Comparison of ENCODE assay signal across 24 mouse cellular contexts in genomic region chr3:85057245-85057644, GRCm38 (mm10).
A peak's percentile ranks its signal among the peaks of the same experiment; 100 is the strongest.
DNase-seq lines count a peak whose midpoint lies in the region; ATAC-seq and TF ChIP-seq lines count a peak whose summit lies in the region.
"Had no signal": no experiment of that assay in that cellular context is flagged by ENCODE, and none has a peak within 500 bp of the region (broad histone marks: within the 10 kb centered on the region; RNA-seq: fewer than 3 reads in every experiment).

No protein-coding gene starts in this region.

- H3K9ac ChIP-seq in CH12.LX (ENCODE audit: insufficient read depth, low read depth) = no peak overlapping the region
- no peak overlapping the region for H3K9ac ChIP-seq in intestine, embryonic 16.5 days (ENCODE audit: low read depth, low read length)

- no peak for TF ChIP-seq POLR2A in CH12.LX (IDR thresholded peaks at IDR 0.05; ENCODE audit: low read depth, low read length)
- TF ChIP-seq POLR2A in cerebellum, adult 2 months (IDR thresholded peaks at IDR 0.05; ENCODE audit: borderline replicate concordance, insufficient read depth, low read length) = no peak

- no peak overlapping the region for H3K4me3 ChIP-seq in CH12.LX (replicated peaks in 1 of 3; ENCODE audit: low read depth in 2 of 3, low read length in 2 of 3, poor library complexity in 1 of 3)
- H3K4me3 ChIP-seq in cerebellum, adult 2 months (replicated peaks; ENCODE audit: insufficient read depth, low read depth, low read length) = no peak overlapping the region
- H3K4me3 ChIP-seq in intestine, embryonic 16.5 days (ENCODE audit: low read length) = no peak overlapping the region

- peaks cover 15 to 29% of the 10 kb centered on the region in 2 experiments for H3K4me1 ChIP-seq in CH12.LX (ENCODE audit: control insufficient read depth in 1 of 2, insufficient read depth in 2 of 2)
- peaks cover 3% of the 10 kb centered on the region for H3K4me1 ChIP-seq in cerebellum, adult 2 months (ENCODE audit: control insufficient read depth, insufficient read depth, low read length)
- no peaks in the 10 kb centered on the region for H3K4me1 ChIP-seq in intestine, embryonic 16.5 days (ENCODE audit: control insufficient read depth, insufficient read depth, low read length)

- no peaks in the 10 kb centered on the region for H3K79me2 ChIP-seq in CH12.LX (replicated peaks; ENCODE audit: control insufficient read depth, extremely low read depth, insufficient read depth, poor library complexity, severe bottlenecking)

- H3K27ac ChIP-seq in CH12.LX (ENCODE audit: insufficient read depth, low read depth) = no peak overlapping the region
- H3K27ac ChIP-seq in cerebellum, adult 2 months (ENCODE audit: insufficient read depth, low read length) = no peak overlapping the region
- no peak overlapping the region for H3K27ac ChIP-seq in intestine, embryonic 16.5 days (ENCODE audit: low read length)

- H3K36me3 ChIP-seq in CH12.LX (replicated peaks in 1 of 2; ENCODE audit: control insufficient read depth in 1 of 2, insufficient read depth in 1 of 2, low read length in 1 of 2) = no peaks in the 10 kb centered on the region
- H3K36me3 ChIP-seq in splenic B cell, adult 2 months (ENCODE audit: control insufficient read depth, insufficient read depth, low read length, poor library complexity, severe bottlenecking) = no peaks in the 10 kb centered on the region
- no peaks in the 10 kb centered on the region for H3K36me3 ChIP-seq in intestine, embryonic 16.5 days (ENCODE audit: control insufficient read depth, insufficient read depth, low read length)
- H3K36me3 ChIP-seq: G1E had no signal

- in situ Hi-C loops in CH12.LX (cut with MboI; ENCODE audit: low pct_ligation_motif_present, low pct_unique_long_range_greater_than_20kb, low sequenced_read_pairs) = no loop called here

- TF ChIP-seq RAD21 in CH12.LX (IDR thresholded peaks at IDR 0.05; ENCODE audit: low read depth, low read length) = no peak

- DNase-seq in A20 (ENCODE audit: low read depth, low spot score) (peak; percentile 7), CH12.LX (ENCODE audit: extremely low read depth) (peak; percentile 48), ZHBTc4 (ENCODE audit: low read depth, low spot score) (peak; percentile 13)
- peak; percentile 34 for DNase-seq in splenic B cell, adult 2 months (ENCODE audit: low read depth, low spot score)
- DNase-seq in cerebellum, adult 2 months = no peak
- DNase-seq in spleen, postnatal 4 days (ENCODE audit: low spot score in 2 of 2) = no peak
- no peak for DNase-seq in gastrocnemius, postnatal 4 days (ENCODE audit: low spot score in 2 of 2)
- DNase-seq: adrenal gland, adult 2 months; adrenal gland, adult 8-10 months; adrenal gland, postnatal 10 days; adrenal gland, postnatal 14 days; adrenal gland, postnatal 25 days; adrenal gland, postnatal 36 days; B cell, adult 2 months; cerebellum, adult 11 months; cerebellum, adult 11-12 months; cerebellum, adult 18-20 months; cerebellum, adult 8-10 months; cerebellum, adult 9-10 months had no signal

- dilution Hi-C loops in CH12.LX (cut with MboI; ENCODE audit: extremely low pct_ligation_motif_present, extremely low pct_unique_long_range_greater_than_20kb, low sequenced_read_pairs) = no loop called here

- TF ChIP-seq CTCF in CH12.LX (conservative IDR thresholded peaks at IDR 0.05 in 1 of 2, IDR thresholded peaks at IDR 0.05 in 1 of 2; ENCODE audit: low read depth in 2 of 2, low read length in 2 of 2) = no peak
- no peak for TF ChIP-seq CTCF in cerebellum, adult 2 months (IDR thresholded peaks at IDR 0.05; ENCODE audit: borderline replicate concordance, insufficient read depth, low read depth, low read length)

- H3K4me2 ChIP-seq in CH12.LX (ENCODE audit: insufficient read depth, low read depth, poor library complexity, severe bottlenecking) = peak overlapping the region; percentile 19; the same call in 1 of the 2 replicates
- H3K4me2 ChIP-seq in intestine, embryonic 16.5 days (ENCODE audit: low read depth, low read length) = no peak overlapping the region

- no peak for ATAC-seq in intestine, embryonic 16.5 days
- ATAC-seq: activated CD4-positive, CD25-positive, alpha-beta regulatory T cell, adult 4 months; CD4-positive, CD25-positive, alpha-beta regulatory T cell, adult 4 months; Patski had no signal

- H3K9me3 ChIP-seq in CH12.LX (replicated peaks; ENCODE audit: low read length) = no peaks in the 10 kb centered on the region
- no peaks in the 10 kb centered on the region for H3K9me3 ChIP-seq in intestine, embryonic 16.5 days (ENCODE audit: control insufficient read depth, low read length)
- H3K9me3 ChIP-seq: G1E had no signal

- H3K27me3 ChIP-seq in CH12.LX (replicated peaks) = no peaks in the 10 kb centered on the region
- H3K27me3 ChIP-seq in splenic B cell, adult 2 months (ENCODE audit: control insufficient read depth, insufficient read depth, low read length, poor library complexity, severe bottlenecking) = no peaks in the 10 kb centered on the region
- no peaks in the 10 kb centered on the region for H3K27me3 ChIP-seq in cerebellum, adult 2 months (ENCODE audit: control insufficient read depth, insufficient read depth, low read length)
- no peaks in the 10 kb centered on the region for H3K27me3 ChIP-seq in intestine, embryonic 16.5 days (replicated peaks; ENCODE audit: control insufficient read depth, insufficient read depth, low read length)

- WGBS in cerebellum, adult 2 months = 90% methylated on average over 6 of the region's 6 CpGs
- 75% methylated on average over 6 of the region's 6 CpGs for WGBS in intestine, embryonic 16.5 days

- TF ChIP-seq EP300 in CH12.LX (IDR thresholded peaks at IDR 0.05; ENCODE audit: low read length) = peak; percentile 64

TF ChIP-seq in CH12.LX, 34 proteins besides CTCF, POLR2A, EP300 and RAD21:
- TF ChIP-seq NRF1 (IDR thresholded peaks at IDR 0.05; ENCODE audit: low read depth, low read length) (no peak), MYC (IDR thresholded peaks at IDR 0.05; ENCODE audit: low read depth, low read length) (0 out of 2 replicates have a peak, but pooled peaks have one; percentile 54), HCFC1 (IDR thresholded peaks at IDR 0.05; ENCODE audit: low read depth, low read length) (no peak), MXI1 (IDR thresholded peaks at IDR 0.05; ENCODE audit: low read depth, low read length) (no peak), JUND (conservative IDR thresholded peaks at IDR 0.05; ENCODE audit: low read depth, low read length) (no peak), NELFE (IDR thresholded peaks at IDR 0.05; ENCODE audit: low read depth, low read length) (no peak), GABPA (IDR thresholded peaks at IDR 0.05; ENCODE audit: insufficient replicate concordance, low read depth, low read length) (no peak), USF2 (conservative IDR thresholded peaks at IDR 0.05; ENCODE audit: low read depth, low read length) (no peak), MAZ (IDR thresholded peaks at IDR 0.05; ENCODE audit: low read depth, low read length) (no peak), SMC3 (IDR thresholded peaks at IDR 0.05; ENCODE audit: low read depth, low read length) (no peak), TBP (conservative IDR thresholded peaks at IDR 0.05; ENCODE audit: low read depth, low read length) (no peak), ZMIZ1 (IDR thresholded peaks at IDR 0.05; ENCODE audit: low read depth, low read length) (no peak), UBTF (IDR thresholded peaks at IDR 0.05; ENCODE audit: low read depth, low read length) (no peak), ZKSCAN1 (IDR thresholded peaks at IDR 0.05; ENCODE audit: borderline replicate concordance, low read depth, low read length) (no peak), MAFK (IDR thresholded peaks at IDR 0.05; ENCODE audit: insufficient replicate concordance, low read length) (no peak), RCOR1 (conservative IDR thresholded peaks at IDR 0.05; ENCODE audit: low read depth, low read length) (no peak), E2F4 (IDR thresholded peaks at IDR 0.05; ENCODE audit: insufficient replicate concordance, low read depth, low read length) (no peak), CHD1 (IDR thresholded peaks at IDR 0.05; ENCODE audit: low read depth, low read length) (no peak), JUN (IDR thresholded peaks at IDR 0.05; ENCODE audit: insufficient read depth, low read depth, low read length) (no peak), POLR2AphosphoS2 (IDR thresholded peaks at IDR 0.05; ENCODE audit: low read depth, low read length) (no peak), MAX (IDR thresholded peaks at IDR 0.05; ENCODE audit: low read length) (peak; percentile 33; the same call in 1 of the 2 replicates), BHLHE40 (IDR thresholded peaks at IDR 0.05; ENCODE audit: low read depth, low read length) (peak; percentile 63), USF1 (IDR thresholded peaks at IDR 0.05; ENCODE audit: low read depth, low read length) (0 out of 2 replicates have a peak, but pooled peaks have one; percentile 4), SIN3A (IDR thresholded peaks at IDR 0.05; ENCODE audit: low read length) (no peak), ZC3H11A (IDR thresholded peaks at IDR 0.05; ENCODE audit: low read depth, low read length) (no peak), ELF1 (IDR thresholded peaks at IDR 0.05; ENCODE audit: low read depth, low read length) (no peak), IRF4 (IDR thresholded peaks at IDR 0.05; ENCODE audit: low read depth, low read length) (peak; percentile 52), TCF12 (IDR thresholded peaks at IDR 0.05; ENCODE audit: low read depth, low read length) (no peak), ETS1 (conservative IDR thresholded peaks at IDR 0.05; ENCODE audit: low read depth, low read length) (no peak), CHD2 (IDR thresholded peaks at IDR 0.05; ENCODE audit: low read length) (no peak)

Comparison
In these comparisons a context has a peak if more than half of its experiments do, and no peak if none do; other contexts are left out.
1. DNase-seq: peak in A20 (single experiment), CH12.LX (single experiment), ZHBTc4 (single experiment) and splenic B cell, adult 2 months (single experiment); none in cerebellum, adult 2 months (0 of 2), spleen, postnatal 4 days (0 of 2) and gastrocnemius, postnatal 4 days (0 of 2).